Mouse (Mus musculus) midbrain, embryonic 14.5 days (tissue): ENCODE measurements around the gene Cnpy3. TPM values are rescaled to one million over a fixed set of nuclear protein-coding genes. Genes with fewer than 3 reads are reported as not detected.
A peak's percentile ranks its signal among the peaks of the same experiment; 100 is the strongest.
"Not testable (repeated sequence)": the region's sequence is repeated elsewhere in the genome, so short reads cannot be mapped to it uniquely, and the experiment has no call there.

Experiments used
- ATAC-seq: fragments of 200-750 bp; cut with Nextera tagmentation; 2 replicates; pipeline ENCODE4 v1.8.0; 2017; ENCODE audit warnings: moderate number of reproducible peaks, moderate library complexity; ENCODE audit not compliant: low FRiP score, low TSS enrichment
- DNase-seq: peaks from one replicate; pipeline ENCODE4 v3.0.0-alpha.2; 2015
- H3K27ac ChIP-seq: fragments of 300-500 bp; sonication (generic); replicated peaks from 2 replicates; pipeline ENCODE4 v1.5.1; 2014; ENCODE audit warnings: mild to moderate bottlenecking, low read depth, low read length, moderate library complexity
- H3K27me3 ChIP-seq: fragments of 300-500 bp; sonication (generic); 2 replicates; pipeline ENCODE4 v1.6.1; 2014; ENCODE audit warnings: low read length, control low read depth, mixed read lengths; ENCODE audit not compliant: control insufficient read depth, insufficient read depth
- H3K36me3 ChIP-seq: fragments of 300-500 bp; sonication (generic); 2 replicates; pipeline ENCODE4 v1.6.1; 2014; ENCODE audit warnings: low read length, control low read depth; ENCODE audit not compliant: control insufficient read depth, insufficient read depth
- H3K4me1 ChIP-seq: fragments of 300-500 bp; sonication (generic); 2 replicates; pipeline ENCODE4 v1.6.1; 2014; ENCODE audit warnings: mild to moderate bottlenecking, antibody characterized with exemption, low read length, control low read depth; ENCODE audit not compliant: control insufficient read depth, insufficient read depth
- H3K4me2 ChIP-seq: fragments of 300-500 bp; sonication (generic); 2 replicates; pipeline ENCODE4 v1.6.1; 2014; ENCODE audit warnings: mild to moderate bottlenecking, low read length, moderate library complexity
- H3K4me3 ChIP-seq: fragments of 300-500 bp; sonication (generic); replicated peaks from 2 replicates; pipeline ENCODE4 v1.5.1; 2014; ENCODE audit warnings: low read depth, low read length
- H3K9ac ChIP-seq: fragments of 300-500 bp; sonication (generic); replicated peaks from 2 replicates; pipeline ENCODE4 v1.6.1; 2014; ENCODE audit warnings: mild to moderate bottlenecking, low read length, moderate library complexity
- H3K9me3 ChIP-seq: fragments of 300-500 bp; sonication (generic); 2 replicates; pipeline ENCODE4 v1.6.1; 2016; ENCODE audit warnings: low read length, control low read depth, mixed read lengths; ENCODE audit not compliant: control insufficient read depth
- WGBS: fragments of 180-500 bp; shearing (Covaris S2); extraction: QIAGEN DNeasy Blood & Tissue Kit; methylation state at CpG from one replicate; pipeline ENCODE4 v1.1.7; 2014; 5-methylcytosine and 5-hydroxymethylcytosine counted together
- polyA plus RNA-seq: library from polyadenylated mRNA; unstranded; fragments of >200 nt; fragmentation: Nextera tagmentation; extraction: Ambion mirVana; gene quantifications from 2 replicates; pipeline ENCODE4 v1.2.1, GENCODE M21; 2014

The Cnpy3 gene
- polyA plus RNA-seq, 1 experiment from 2014 or later: 57.3 TPM

DNA sequence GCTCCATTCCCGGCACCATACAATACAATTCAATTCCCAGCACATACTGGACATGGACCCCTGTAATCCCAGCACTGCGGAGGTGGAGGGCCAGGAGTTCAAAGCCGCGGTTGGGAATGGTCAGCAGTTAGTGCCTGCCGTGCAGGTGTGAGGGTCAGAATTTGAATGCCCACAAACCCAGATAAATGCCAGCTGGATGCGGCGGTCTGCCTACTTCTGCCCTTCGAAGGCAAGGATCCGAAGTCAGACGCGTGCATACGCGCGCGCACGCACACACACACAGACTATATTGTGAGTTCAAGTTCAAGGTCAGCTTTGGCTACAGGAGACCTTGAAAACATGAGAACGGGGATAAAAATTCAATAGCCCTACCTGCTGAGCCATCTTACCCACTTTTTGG lies 19.6 kb upstream of the Cnpy3 start:
- WGBS: 66% methylated on average over 17 of the region's 17 CpGs
- Histone ChIP-seq H3K27ac (peak overlapping the region; percentile 71; the same call in 1 of the 2 replicates), H3K4me2 (peak overlapping the region; percentile 84), H3K9me3 (no peaks in the 10 kb centered on the region), H3K4me1 (peaks cover 14% of the 10 kb centered on the region; the same call in 1 of the 2 replicates), H3K27me3 (no peaks in the 10 kb centered on the region), H3K4me3 (peak overlapping the region; percentile 67), H3K36me3 (peaks cover 25% of the 10 kb centered on the region), H3K9ac (peak overlapping the region; percentile 50; the same call in 1 of the 2 replicates)
- DNase-seq (no peak), ATAC-seq (no peak)

GRCm38 (mm10) chr17:46771025-46771424 lies 19.0 kb upstream of the Cnpy3 start:
- DNase-seq (no peak), ATAC-seq (no peak)
- Histone ChIP-seq H3K4me1 (peaks cover 14% of the 10 kb centered on the region; the same call in 1 of the 2 replicates), H3K9ac (no peak overlapping the region), H3K36me3 (peaks cover 20% of the 10 kb centered on the region), H3K27ac (no peak overlapping the region), H3K9me3 (no peaks in the 10 kb centered on the region), H3K4me2 (no peak overlapping the region), H3K4me3 (no peak overlapping the region), H3K27me3 (no peaks in the 10 kb centered on the region)
- WGBS: 87% methylated on average over 4 of the region's 4 CpGs

- no peak overlapping the region for H3K4me3 ChIP-seq
Measured at GRCm38 (mm10) chr17:46770546-46770945, 18.5 kb upstream of the Cnpy3 start.

DNA sequence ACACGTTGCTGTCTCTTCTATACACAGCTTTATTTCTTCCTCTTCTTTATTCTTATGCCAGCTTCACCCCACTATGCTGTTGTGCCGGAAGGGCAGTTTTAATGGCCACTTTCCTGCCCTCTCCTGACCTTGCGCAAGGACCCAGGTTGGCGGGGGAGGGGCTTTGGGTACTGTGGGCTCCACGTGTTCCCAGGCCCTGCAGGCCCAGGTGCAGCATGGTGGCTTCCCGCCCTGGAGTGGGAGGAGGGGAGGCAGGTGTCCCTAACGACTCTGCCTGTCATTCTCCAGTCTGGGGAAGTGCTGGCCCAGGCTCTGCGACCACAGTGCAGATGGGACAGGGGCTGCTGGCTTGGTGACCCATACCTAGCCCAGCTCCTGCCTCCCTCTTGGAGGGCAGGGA lies 15.9 kb upstream of the Cnpy3 start:
- ATAC-seq (no peak), DNase-seq (no peak)
- H3K27me3 ChIP-seq: no peaks in the 10 kb centered on the region
- no peak overlapping the region for H3K4me2 ChIP-seq
- H3K9me3 ChIP-seq: no peaks in the 10 kb centered on the region
- H3K27ac ChIP-seq: no peak overlapping the region
- WGBS: 64% methylated on average over 8 of the region's 8 CpGs
- H3K4me3 ChIP-seq: no peak overlapping the region
- H3K9ac ChIP-seq: no peak overlapping the region
- H3K4me1 ChIP-seq: peaks cover 5% of the 10 kb centered on the region; the same call in 1 of the 2 replicates
- H3K36me3 ChIP-seq: no peaks in the 10 kb centered on the region

More at GRCm38 (mm10) chr17:46770546-46770945, 18.5 kb upstream of the Cnpy3 start:
- Histone ChIP-seq H3K4me1 (peaks cover 14% of the 10 kb centered on the region; the same call in 1 of the 2 replicates), H3K4me2 (no peak overlapping the region), H3K9ac (no peak overlapping the region), H3K9me3 (no peaks in the 10 kb centered on the region), H3K27ac (no peak overlapping the region), H3K27me3 (no peaks in the 10 kb centered on the region), H3K36me3 (peaks cover 15% of the 10 kb centered on the region)
- DNase-seq: no peak
- 89% methylated on average over 11 of the region's 11 CpGs for WGBS
- no peak for ATAC-seq

GRCm38 (mm10) chr17:46764916-46765315 lies 12.9 kb upstream of the Cnpy3 start:
- not testable (repeated sequence) for H3K4me1 ChIP-seq, H3K4me2 ChIP-seq, H3K36me3 ChIP-seq, H3K9me3 ChIP-seq, ATAC-seq, H3K27me3 ChIP-seq, DNase-seq, H3K9ac ChIP-seq, H3K27ac ChIP-seq, H3K4me3 ChIP-seq
- WGBS: 72% methylated on average over 8 of the region's 9 CpGs

DNA sequence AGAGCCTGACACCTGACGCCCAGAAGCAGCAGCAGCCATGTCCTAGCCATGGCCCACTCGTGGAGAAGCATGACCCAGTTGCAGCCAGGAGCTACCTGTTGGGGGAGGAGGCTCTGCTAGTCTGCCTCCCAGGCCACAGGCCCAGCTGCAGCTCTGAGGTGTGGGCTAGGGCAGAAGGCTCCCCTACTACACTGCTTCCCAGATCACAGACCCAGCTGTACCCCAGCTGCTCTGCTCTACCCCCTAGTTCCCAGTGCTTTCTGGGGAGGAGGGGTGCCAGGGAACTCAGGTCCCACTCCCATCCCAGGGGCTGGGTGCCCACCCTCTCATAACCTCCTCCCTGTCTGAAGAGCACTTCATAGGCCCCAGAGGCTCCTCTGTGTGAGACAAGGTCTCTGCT lies 11.5 kb upstream of the Cnpy3 start, which contains the start of gene Ptcra:
Ptcra (minus strand) TSS at position 169 of the 400 bp plus-strand sequence.
- 76% methylated on average over 2 of the region's 2 CpGs for WGBS
- no peak within 1 kb of the TSS for H3K4me2 ChIP-seq
- no peaks in the 10 kb centered on the region for H3K36me3 ChIP-seq
- no peaks in the 10 kb centered on the region for H3K4me1 ChIP-seq
- no peaks in the 10 kb centered on the region for H3K9me3 ChIP-seq
- H3K9ac ChIP-seq: no peak within 1 kb of the TSS
- H3K27me3 ChIP-seq: no peaks in the 10 kb centered on the region
- H3K27ac ChIP-seq: no peak within 1 kb of the TSS
- ATAC-seq (no peak), DNase-seq (no peak)
- H3K4me3 ChIP-seq: no peak within 1 kb of the TSS

DNA sequence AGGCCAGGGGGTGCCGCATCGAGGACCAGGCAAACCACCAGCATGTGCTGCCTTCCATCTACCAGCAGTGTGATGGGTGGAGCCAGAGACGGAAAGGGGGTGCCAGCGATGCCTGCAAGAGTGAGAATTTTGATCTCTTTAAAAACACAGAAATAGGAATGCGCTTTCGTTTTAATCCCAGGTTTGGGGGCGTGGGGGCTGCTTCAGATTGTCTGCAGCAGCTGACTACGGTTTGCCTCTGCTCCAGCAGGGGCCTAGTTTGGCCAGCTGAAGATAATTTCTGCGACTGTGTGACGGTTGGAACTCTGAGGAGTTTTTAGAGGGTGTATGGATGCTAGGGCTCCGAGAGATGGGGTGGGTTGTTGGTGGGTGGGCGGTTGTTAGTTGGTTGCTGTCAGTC lies 6.7 kb upstream of the Cnpy3 start:
- H3K9me3 ChIP-seq: no peaks in the 10 kb centered on the region
- H3K4me2 ChIP-seq: no peak overlapping the region
- no peak overlapping the region for H3K9ac ChIP-seq
- H3K4me1 ChIP-seq: no peaks in the 10 kb centered on the region
- ATAC-seq: no peak
- DNase-seq: no peak
- H3K27ac ChIP-seq: no peak overlapping the region
- WGBS: 81% methylated on average over 12 of the region's 12 CpGs
- H3K4me3 ChIP-seq: no peak overlapping the region
- H3K36me3 ChIP-seq: no peaks in the 10 kb centered on the region
- no peaks in the 10 kb centered on the region for H3K27me3 ChIP-seq

GRCm38 (mm10) chr17:46751056-46751793 lies 789 bp downstream of the Cnpy3 start:
- ATAC-seq (no peak), DNase-seq (no peak)
- H3K36me3 ChIP-seq: peaks cover 11% of the 10 kb centered on the region; the same call in 1 of the 2 replicates
- peak overlapping the region; percentile 86 for H3K27ac ChIP-seq
- H3K27me3 ChIP-seq: no peaks in the 10 kb centered on the region
- no peaks in the 10 kb centered on the region for H3K9me3 ChIP-seq
- 29% methylated on average over 16 of the region's 16 CpGs for WGBS
- peaks cover 12% of the 10 kb centered on the region for H3K4me1 ChIP-seq
- peak overlapping the region; percentile 76 for H3K4me3 ChIP-seq
- peak overlapping the region; percentile 78 for H3K4me2 ChIP-seq
- H3K9ac ChIP-seq: peak overlapping the region; percentile 64

DNA sequence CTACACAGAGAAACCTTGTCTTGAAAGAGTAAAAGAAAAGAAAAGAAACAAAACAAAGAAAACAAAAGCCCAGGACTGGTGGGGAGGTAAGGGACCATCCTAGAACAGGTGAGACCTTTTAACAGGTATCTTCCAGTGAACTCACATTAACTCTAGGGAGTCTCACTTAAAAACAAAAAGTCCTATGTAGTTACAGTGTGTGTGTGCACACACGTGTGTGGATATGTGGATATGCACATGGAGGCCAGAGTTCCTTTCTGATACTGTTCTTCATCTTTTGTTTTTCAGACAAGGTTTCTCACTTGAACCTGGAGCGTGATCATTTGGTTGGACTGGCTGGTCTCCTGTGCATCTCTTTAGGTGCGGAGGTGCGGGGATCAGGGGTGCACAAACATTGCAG lies 1.4 kb downstream of the Cnpy3 start:
- ATAC-seq (no peak), DNase-seq (no peak)
- Histone ChIP-seq H3K27me3 (no peaks in the 10 kb centered on the region), H3K4me2 (peak overlapping the region; percentile 78), H3K4me3 (no peak overlapping the region), H3K36me3 (peaks cover 11% of the 10 kb centered on the region; the same call in 1 of the 2 replicates), H3K27ac (no peak overlapping the region), H3K9me3 (no peaks in the 10 kb centered on the region), H3K4me1 (peaks cover 12% of the 10 kb centered on the region), H3K9ac (peak overlapping the region; percentile 64; the same call in 1 of the 2 replicates)
- 94% methylated on average over 4 of the region's 4 CpGs for WGBS
